Mouse (Mus musculus): ENCODE results near the gene Catspere2.
"Not testable (repeated sequence)": the region's sequence is repeated elsewhere in the genome, so short reads cannot be mapped to it uniquely, and the experiment has no call there.

Catspere2 gene

DNA sequence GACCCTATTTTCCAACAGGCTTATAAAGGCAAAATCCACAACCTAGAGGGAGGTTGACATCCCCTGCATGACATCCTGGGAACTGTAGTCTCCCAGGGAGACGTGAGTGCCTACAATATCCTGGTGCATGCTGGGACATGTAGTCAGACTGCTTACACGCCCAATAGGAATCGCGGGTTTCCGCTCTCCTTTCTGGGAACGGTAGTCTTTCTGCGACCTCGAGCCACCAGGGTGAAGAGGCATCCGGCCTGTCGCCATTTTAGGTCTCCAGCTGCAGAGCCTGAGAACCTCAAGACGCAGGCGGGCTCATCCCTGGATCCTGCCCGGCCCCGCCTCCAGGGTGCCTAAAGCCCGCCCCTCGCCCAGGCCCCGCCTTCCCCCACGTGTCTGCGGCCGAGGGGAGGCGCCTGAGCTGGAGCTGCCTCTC, at the start of gene Catspere2:
Catspere2 (plus strand) TSS at position 400 of the 427 bp plus-strand sequence.
- peak; percentile 100 for DNase-seq (ENCODE audit: inconsistent age in 2 of 2, low spot score in 1 of 2)

GRCm38 (mm10) chr1:177940422-177940977, 42.7 kb upstream of the Catspere2 start:
- DNase-seq (ENCODE audit: inconsistent age in 2 of 2, low spot score in 1 of 2): peak in 1 of 2 experiments; percentile 60

GRCm38 (mm10) chr1:177981276-177981675, 1.9 kb upstream of the Catspere2 start:
- no peak for DNase-seq (ENCODE audit: inconsistent age in 2 of 2, low spot score in 1 of 2)

GRCm38 (mm10) chr1:177983582-177983981, 359 bp downstream of the Catspere2 start:
- not testable (repeated sequence) for DNase-seq (ENCODE audit: inconsistent age in 2 of 2, low spot score in 1 of 2)

DNA sequence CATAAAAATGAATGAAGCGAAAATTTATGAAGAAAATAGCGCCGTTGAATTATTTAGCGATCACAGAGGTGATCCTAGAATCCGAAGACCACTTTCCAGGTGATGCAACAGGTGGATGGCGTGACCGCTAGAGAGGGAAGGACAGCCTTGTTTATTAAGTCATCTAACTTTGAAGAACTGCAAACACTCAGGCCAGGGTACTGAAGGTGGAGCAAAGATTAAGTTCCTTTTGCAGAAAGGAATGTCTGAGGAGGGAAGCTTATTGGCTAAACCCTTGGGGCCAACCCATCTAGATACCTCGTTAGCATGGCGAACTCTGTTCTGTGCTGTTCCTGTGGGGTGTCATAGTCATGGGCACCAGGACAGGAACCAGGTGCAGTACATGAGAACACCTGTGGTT, 983 bp downstream of the Catspere2 start:
- DNase-seq (ENCODE audit: inconsistent age in 2 of 2, low spot score in 1 of 2): peak; percentile 18 to 52

DNA sequence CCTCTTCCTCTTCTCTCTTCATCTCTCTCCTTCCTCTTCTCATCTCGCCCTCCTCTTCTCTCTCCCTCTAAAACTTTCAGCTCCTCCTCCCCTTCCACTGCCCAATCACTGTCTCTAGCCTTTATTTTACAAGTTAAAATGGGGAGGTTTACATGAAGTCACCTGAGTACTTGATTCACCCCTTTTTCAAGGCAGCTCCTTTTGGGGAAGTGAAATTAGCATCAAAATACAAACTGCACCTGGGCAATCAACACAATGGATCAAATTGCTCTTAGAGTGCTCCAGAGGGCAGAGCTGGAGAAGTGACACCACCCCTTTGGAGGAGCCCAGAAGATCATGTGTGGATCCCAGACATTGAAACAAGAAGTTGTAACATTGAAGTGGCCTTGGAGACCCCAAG, 4.3 kb downstream of the Catspere2 start:
- DNase-seq (ENCODE audit: inconsistent age in 2 of 2, low spot score in 1 of 2): not testable (repeated sequence)

- DNase-seq (ENCODE audit: inconsistent age in 2 of 2, low spot score in 1 of 2): peak in 1 of 2 experiments; percentile 21
Observed at GRCm38 (mm10) chr1:178072798-178073197, 89.6 kb downstream of the Catspere2 start.

- DNase-seq (ENCODE audit: inconsistent age in 2 of 2, low spot score in 1 of 2): not testable (repeated sequence)
Observed at GRCm38 (mm10) chr1:178097865-178098264, 114.6 kb downstream of the Catspere2 start.

GRCm38 (mm10) chr1:178108514-178108913, 125.3 kb downstream of the Catspere2 start:
- DNase-seq (ENCODE audit: inconsistent age in 2 of 2, low spot score in 1 of 2): not testable (repeated sequence)

DNA sequence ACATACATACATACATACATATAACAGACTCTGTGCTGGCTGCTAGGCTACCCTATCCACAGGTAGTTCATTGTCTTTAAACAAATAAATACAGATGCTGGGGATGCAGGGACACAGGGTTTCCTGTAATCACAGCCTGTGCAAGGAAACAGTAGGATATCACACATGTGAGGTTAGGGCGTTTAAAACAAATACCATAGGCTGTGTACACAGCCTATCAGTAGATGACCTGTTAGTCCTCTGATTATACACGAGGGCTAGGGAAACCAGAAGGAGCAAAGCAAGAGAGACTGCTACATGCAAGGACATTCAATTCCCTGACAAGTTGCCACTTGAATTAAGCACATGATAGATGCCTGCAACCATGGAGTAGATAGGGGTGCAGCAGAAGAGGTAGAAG, 139.0 kb downstream of the Catspere2 start:
- DNase-seq (ENCODE audit: inconsistent age in 2 of 2, low spot score in 1 of 2): not testable (repeated sequence)

DNA sequence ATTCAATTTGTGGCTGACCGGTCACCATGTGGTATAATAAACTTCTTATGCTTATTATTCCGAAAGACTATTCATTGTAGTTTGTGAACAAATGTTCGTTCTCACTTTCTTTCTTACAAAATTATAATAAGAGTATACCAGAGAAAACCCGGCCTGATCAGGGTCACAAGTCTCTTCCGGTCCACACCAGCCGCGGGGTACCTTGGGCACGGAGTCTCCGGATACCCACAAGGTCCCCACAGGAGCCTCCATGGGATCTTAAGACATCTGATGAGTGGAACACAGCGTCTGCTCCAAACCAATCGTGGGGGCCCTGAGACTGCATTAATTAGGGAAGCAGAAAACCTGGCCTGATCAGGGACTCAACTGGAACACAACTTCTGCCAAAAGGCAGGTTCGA, 151.1 kb downstream of the Catspere2 start:
- peak in 1 of 2 experiments; percentile 11 for DNase-seq (ENCODE audit: inconsistent age in 2 of 2, low spot score in 1 of 2)

GRCm38 (mm10) chr1:178146513-178146912, 163.3 kb downstream of the Catspere2 start:
- peak; percentile 21 to 86 for DNase-seq (ENCODE audit: inconsistent age in 2 of 2, low spot score in 1 of 2)

DNA sequence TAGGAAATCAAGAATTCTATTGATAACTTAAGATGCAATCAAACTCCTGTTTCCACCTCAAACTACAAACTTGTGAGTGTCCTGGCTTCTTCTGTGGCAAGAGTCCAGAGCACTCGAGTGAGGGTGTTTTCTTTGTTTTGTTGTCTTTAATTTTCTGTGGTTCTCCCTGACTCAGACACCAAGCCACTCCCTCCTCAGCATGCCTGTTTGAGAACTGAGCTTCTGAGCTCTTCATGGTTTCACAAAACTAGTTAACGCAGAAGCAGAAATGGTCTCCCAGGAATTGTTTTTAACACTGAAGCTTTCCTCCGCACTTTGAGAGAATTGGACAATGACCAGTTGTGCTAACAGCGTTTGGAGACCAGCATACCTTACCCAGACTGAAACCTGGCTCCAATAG, 163.7 kb downstream of the Catspere2 start:
- peak in 1 of 2 experiments; percentile 47 for DNase-seq (ENCODE audit: inconsistent age in 2 of 2, low spot score in 1 of 2)

GRCm38 (mm10) chr1:178182251-178182650, 199.0 kb downstream of the Catspere2 start:
- no peak for DNase-seq (ENCODE audit: inconsistent age in 2 of 2, low spot score in 1 of 2)

- DNase-seq (ENCODE audit: inconsistent age in 2 of 2, low spot score in 1 of 2): peak in 1 of 2 experiments; percentile 20
Observed at GRCm38 (mm10) chr1:178185591-178185990, 202.4 kb downstream of the Catspere2 start.

GRCm38 (mm10) chr1:178187216-178187791, 204.1 kb downstream of the Catspere2 start, which contains the start of gene Desi2:
TSS of gene Desi2 (plus strand) at chr1:178187417.
- peak; percentile 98 to 99 for DNase-seq (ENCODE audit: inconsistent age in 2 of 2, low spot score in 1 of 2)

- not testable (repeated sequence) for DNase-seq (ENCODE audit: inconsistent age in 2 of 2, low spot score in 1 of 2)
Observed at GRCm38 (mm10) chr1:178187810-178188209, 204.6 kb downstream of the Catspere2 start.

GRCm38 (mm10) chr1:178188386-178188785, 205.2 kb downstream of the Catspere2 start:
- peak; percentile 29 to 73 for DNase-seq (ENCODE audit: inconsistent age in 2 of 2, low spot score in 1 of 2)

DNA sequence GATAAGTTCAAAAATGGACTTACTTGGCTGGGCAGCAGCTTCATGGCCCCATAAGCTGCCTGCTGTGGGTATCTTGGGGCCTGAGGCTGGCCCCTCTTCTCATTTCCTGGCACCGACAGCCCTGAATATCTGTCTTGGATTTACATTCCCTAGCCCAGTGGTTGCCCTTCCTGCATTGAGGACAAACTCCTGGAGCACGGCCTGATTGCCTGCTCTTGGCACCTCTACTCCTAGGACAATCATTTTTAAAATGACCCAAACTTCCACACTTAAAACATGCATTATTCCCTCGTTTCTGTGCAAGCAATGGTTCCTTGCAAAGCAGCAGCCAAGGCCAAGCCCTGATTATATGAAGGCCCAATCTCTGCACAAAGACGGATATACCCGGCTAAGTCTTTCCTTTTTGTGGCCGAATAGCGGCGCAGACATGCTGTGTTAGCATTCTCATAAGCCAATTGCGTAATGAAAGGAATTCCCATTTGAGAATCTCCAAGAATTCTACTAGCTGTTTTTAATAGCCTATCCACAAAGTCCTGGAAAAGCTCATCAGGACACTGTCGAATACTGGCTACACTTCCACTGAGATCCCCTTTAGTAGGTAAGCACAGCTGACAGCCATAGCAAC, 222.6 kb downstream of the Catspere2 start:
- DNase-seq (ENCODE audit: inconsistent age in 2 of 2, low spot score in 1 of 2): peak; percentile 6 to 69

DNA sequence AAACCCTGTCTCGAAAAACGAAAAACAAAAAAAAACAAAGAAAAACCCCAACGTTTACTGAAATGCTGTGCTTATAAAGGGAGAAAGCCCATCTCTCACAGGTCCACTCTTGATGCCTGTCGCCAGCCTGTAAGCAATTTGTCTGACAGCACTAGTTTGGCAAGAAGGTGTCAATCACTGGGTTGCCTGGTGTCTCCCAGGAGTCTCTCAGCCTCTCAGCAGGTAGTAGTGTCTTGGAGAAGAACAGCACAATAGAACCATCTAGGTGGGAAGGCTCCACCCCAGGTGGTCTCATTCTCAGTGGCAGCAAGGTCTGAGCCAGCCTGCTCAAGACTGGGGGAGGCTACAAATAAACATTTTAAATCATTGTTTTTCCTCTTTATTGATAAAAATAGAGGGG, 224.6 kb downstream of the Catspere2 start:
- peak in 1 of 2 experiments; percentile 1 for DNase-seq (ENCODE audit: inconsistent age in 2 of 2, low spot score in 1 of 2)

DNA sequence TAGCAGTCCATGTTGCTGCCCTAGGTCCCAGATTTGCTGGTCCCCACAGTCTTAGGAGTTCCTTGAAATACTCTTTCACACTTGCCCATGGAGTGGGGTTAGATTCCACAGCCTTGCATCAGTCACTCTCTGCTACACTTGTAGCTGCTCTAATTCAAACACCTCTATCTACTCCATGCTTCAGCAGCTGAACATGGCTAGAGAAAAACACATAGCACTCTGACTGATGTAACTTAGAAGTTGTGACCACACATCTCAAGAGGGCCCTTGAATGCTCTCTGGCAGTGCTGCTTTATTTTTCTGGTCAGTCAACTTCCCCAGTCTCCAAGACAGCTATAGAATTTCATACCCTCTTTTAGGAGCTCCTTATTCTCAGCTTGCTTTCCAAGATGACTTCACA, 226.7 kb downstream of the Catspere2 start:
- DNase-seq (ENCODE audit: inconsistent age in 2 of 2, low spot score in 1 of 2): peak in 1 of 2 experiments; percentile 2

DNA sequence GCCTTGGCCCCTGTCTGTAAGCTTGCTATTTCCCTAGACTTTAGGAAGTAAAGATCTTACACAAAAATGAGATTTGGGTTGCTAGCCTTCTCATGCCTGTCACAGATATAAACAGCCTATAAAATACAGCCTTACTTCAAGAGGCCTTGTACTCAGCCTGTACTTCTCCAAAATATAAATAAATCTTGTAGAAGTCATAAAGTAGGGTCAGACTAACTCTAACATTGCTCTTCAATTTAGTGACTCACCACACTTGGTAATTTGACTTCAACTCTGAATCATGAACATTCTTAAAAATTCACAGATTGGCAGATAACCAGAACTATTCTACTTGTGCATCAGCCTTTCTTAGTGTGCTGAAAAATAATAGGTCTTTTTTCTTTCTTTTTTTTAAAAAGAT, 233.9 kb downstream of the Catspere2 start:
- DNase-seq (ENCODE audit: inconsistent age in 2 of 2, low spot score in 1 of 2): peak in 1 of 2 experiments; percentile 68
